Mouse (Mus musculus): ENCODE measurements around the gene Kif6. TPM values are rescaled to one million over a fixed set of nuclear protein-coding genes. Genes with fewer than 3 reads are reported as not detected.

The Kif6 gene
- polyA plus RNA-seq, 1 experiment from 2014 or later = 0.92 TPM

DNA sequence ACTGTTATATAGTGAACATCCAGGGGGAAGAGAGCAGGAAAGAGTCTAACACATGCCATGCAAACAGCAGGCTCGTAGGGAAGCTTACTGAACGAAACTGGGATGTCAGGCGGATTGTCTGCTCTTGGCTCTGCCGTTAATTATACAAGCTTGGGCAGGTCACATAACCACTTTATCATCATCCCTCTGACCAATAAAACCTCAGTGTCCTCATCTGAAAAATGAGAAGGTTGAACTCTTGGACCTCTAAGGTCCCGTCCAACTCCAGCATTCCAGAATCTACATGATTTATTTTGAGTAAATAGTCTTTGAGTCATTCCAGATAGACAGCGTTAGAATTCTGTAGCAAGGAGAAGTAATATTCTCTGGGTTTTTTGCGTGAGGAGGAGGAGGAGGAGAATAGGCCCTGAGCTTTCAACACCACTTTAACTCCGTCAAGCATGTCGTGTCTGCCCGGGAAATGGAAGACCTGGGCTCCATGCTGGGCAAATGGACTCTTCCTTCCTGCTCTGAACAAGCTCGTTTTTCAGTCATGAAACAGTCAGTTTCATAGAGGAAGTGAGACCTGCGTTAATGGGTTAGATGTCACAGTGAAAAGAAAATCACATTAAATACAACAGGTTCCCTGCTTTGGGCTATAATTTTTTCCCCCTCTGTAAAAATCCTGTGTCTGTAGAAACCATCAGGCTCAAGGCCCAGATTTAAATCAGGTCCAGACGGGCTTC is 162.3 kb downstream of the Kif6 start:
- ATAC-seq (replicated peaks; ENCODE audit: low FRiP score) = no peak
- Histone ChIP-seq H3K4me1 (replicated peaks; ENCODE audit: control insufficient read depth, insufficient read depth, low read length) (no peaks in the 10 kb centered on the region), H3K9ac (ENCODE audit: low read depth, low read length) (no peak overlapping the region), H3K27me3 (replicated peaks; ENCODE audit: control insufficient read depth, insufficient read depth, low read length) (no peaks in the 10 kb centered on the region), H3K27ac (ENCODE audit: low read depth, low read length) (no peak overlapping the region), H3K4me2 (no peak overlapping the region), H3K36me3 (ENCODE audit: control insufficient read depth, insufficient read depth, low read length) (no peaks in the 10 kb centered on the region), H3K9me3 (ENCODE audit: control insufficient read depth, low read length) (no peaks in the 10 kb centered on the region), H3K4me3 (ENCODE audit: low read depth, low read length) (no peak overlapping the region)
- DNase-seq (ENCODE audit: low spot score) = no peak
- WGBS = 55% methylated on average over 13 of the region's 13 CpGs

GRCm38 (mm10) chr17:49779066-49779465 is 164.1 kb downstream of the Kif6 start:
- Histone ChIP-seq H3K4me1 (replicated peaks; ENCODE audit: control insufficient read depth, insufficient read depth, low read length) (no peaks in the 10 kb centered on the region), H3K4me3 (ENCODE audit: low read depth, low read length) (no peak overlapping the region), H3K9me3 (ENCODE audit: control insufficient read depth, low read length) (no peaks in the 10 kb centered on the region), H3K4me2 (no peak overlapping the region), H3K27ac (ENCODE audit: low read depth, low read length) (no peak overlapping the region), H3K9ac (ENCODE audit: low read depth, low read length) (no peak overlapping the region), H3K27me3 (replicated peaks; ENCODE audit: control insufficient read depth, insufficient read depth, low read length) (no peaks in the 10 kb centered on the region), H3K36me3 (ENCODE audit: control insufficient read depth, insufficient read depth, low read length) (no peaks in the 10 kb centered on the region)
- WGBS = 75% methylated on average over 4 of the region's 4 CpGs
- DNase-seq (ENCODE audit: low spot score) (no peak), ATAC-seq (replicated peaks; ENCODE audit: low FRiP score) (no peak)

GRCm38 (mm10) chr17:49779576-49779975 is 164.6 kb downstream of the Kif6 start:
- DNase-seq (ENCODE audit: low spot score) (no peak), ATAC-seq (replicated peaks; ENCODE audit: low FRiP score) (no peak)
- Histone ChIP-seq H3K9me3 (ENCODE audit: control insufficient read depth, low read length) (no peaks in the 10 kb centered on the region), H3K4me1 (replicated peaks; ENCODE audit: control insufficient read depth, insufficient read depth, low read length) (no peaks in the 10 kb centered on the region), H3K4me2 (no peak overlapping the region), H3K4me3 (ENCODE audit: low read depth, low read length) (no peak overlapping the region), H3K27ac (ENCODE audit: low read depth, low read length) (no peak overlapping the region), H3K36me3 (ENCODE audit: control insufficient read depth, insufficient read depth, low read length) (no peaks in the 10 kb centered on the region), H3K9ac (ENCODE audit: low read depth, low read length) (no peak overlapping the region), H3K27me3 (replicated peaks; ENCODE audit: control insufficient read depth, insufficient read depth, low read length) (no peaks in the 10 kb centered on the region)
- WGBS = 77% methylated on average over 3 of the region's 3 CpGs

DNA sequence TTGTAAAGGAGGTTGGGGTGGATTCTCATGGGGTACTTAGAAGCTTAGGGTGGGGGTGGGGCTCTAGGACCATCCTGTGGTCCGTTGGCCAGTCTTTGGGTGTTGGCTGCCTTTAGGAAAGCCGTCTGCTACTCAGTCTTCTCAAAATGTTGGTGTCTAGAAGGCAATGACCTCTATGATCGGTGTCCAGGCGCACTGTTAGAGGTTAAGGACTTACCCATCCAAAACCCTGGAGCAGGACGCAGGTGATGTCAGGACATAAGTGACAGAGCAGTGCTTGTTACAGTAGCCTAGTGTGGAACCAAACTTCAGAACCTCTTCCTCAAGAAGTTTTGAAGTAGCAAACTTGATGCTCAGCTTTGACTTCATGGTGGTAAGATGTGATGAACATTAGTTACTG is 170.9 kb downstream of the Kif6 start:
- Histone ChIP-seq H3K27ac (ENCODE audit: low read depth, low read length) (no peak overlapping the region), H3K36me3 (ENCODE audit: control insufficient read depth, insufficient read depth, low read length) (no peaks in the 10 kb centered on the region), H3K9me3 (ENCODE audit: control insufficient read depth, low read length) (no peaks in the 10 kb centered on the region), H3K4me3 (ENCODE audit: low read depth, low read length) (no peak overlapping the region), H3K4me2 (no peak overlapping the region), H3K4me1 (replicated peaks; ENCODE audit: control insufficient read depth, insufficient read depth, low read length) (no peaks in the 10 kb centered on the region), H3K9ac (ENCODE audit: low read depth, low read length) (no peak overlapping the region), H3K27me3 (replicated peaks; ENCODE audit: control insufficient read depth, insufficient read depth, low read length) (no peaks in the 10 kb centered on the region)
- WGBS = 82% methylated on average over 5 of the region's 5 CpGs
- no peak for ATAC-seq (replicated peaks; ENCODE audit: low FRiP score)
- no peak for DNase-seq (ENCODE audit: low spot score)

GRCm38 (mm10) chr17:49787351-49787750 is 172.4 kb downstream of the Kif6 start:
- no peaks in the 10 kb centered on the region for H3K9me3 ChIP-seq (ENCODE audit: control insufficient read depth, low read length)
- no peaks in the 10 kb centered on the region for H3K27me3 ChIP-seq (replicated peaks; ENCODE audit: control insufficient read depth, insufficient read depth, low read length)
- H3K4me2 ChIP-seq = no peak overlapping the region
- WGBS = 56% methylated on average over 9 of the region's 9 CpGs
- no peak for ATAC-seq (replicated peaks; ENCODE audit: low FRiP score)
- no peak for DNase-seq (ENCODE audit: low spot score)
- no peaks in the 10 kb centered on the region for H3K36me3 ChIP-seq (ENCODE audit: control insufficient read depth, insufficient read depth, low read length)
- H3K4me1 ChIP-seq (replicated peaks; ENCODE audit: control insufficient read depth, insufficient read depth, low read length) = no peaks in the 10 kb centered on the region
- H3K9ac ChIP-seq (ENCODE audit: low read depth, low read length) = no peak overlapping the region
- H3K27ac ChIP-seq (ENCODE audit: low read depth, low read length) = no peak overlapping the region
- H3K4me3 ChIP-seq (ENCODE audit: low read depth, low read length) = no peak overlapping the region

- ATAC-seq (replicated peaks; ENCODE audit: low FRiP score) = no peak
- Histone ChIP-seq H3K36me3 (ENCODE audit: control insufficient read depth, insufficient read depth, low read length) (no peaks in the 10 kb centered on the region), H3K27me3 (replicated peaks; ENCODE audit: control insufficient read depth, insufficient read depth, low read length) (no peaks in the 10 kb centered on the region), H3K9me3 (ENCODE audit: control insufficient read depth, low read length) (no peaks in the 10 kb centered on the region), H3K27ac (ENCODE audit: low read depth, low read length) (no peak overlapping the region), H3K4me1 (replicated peaks; ENCODE audit: control insufficient read depth, insufficient read depth, low read length) (no peaks in the 10 kb centered on the region), H3K4me2 (no peak overlapping the region), H3K4me3 (ENCODE audit: low read depth, low read length) (no peak overlapping the region), H3K9ac (ENCODE audit: low read depth, low read length) (no peak overlapping the region)
- 56% methylated on average over 7 of the region's 7 CpGs for WGBS
- peak; percentile 8 for DNase-seq (ENCODE audit: low spot score)
Measured at GRCm38 (mm10) chr17:49788187-49788974, 173.4 kb downstream of the Kif6 start.

GRCm38 (mm10) chr17:49791546-49791945 is 176.6 kb downstream of the Kif6 start:
- ATAC-seq (replicated peaks; ENCODE audit: low FRiP score) (no peak), DNase-seq (ENCODE audit: low spot score) (peak; percentile 22)
- no peak overlapping the region for H3K4me2 ChIP-seq
- H3K4me3 ChIP-seq (ENCODE audit: low read depth, low read length) = no peak overlapping the region
- H3K9ac ChIP-seq (ENCODE audit: low read depth, low read length) = no peak overlapping the region
- 88% methylated on average over 5 of the region's 5 CpGs for WGBS
- H3K27me3 ChIP-seq (replicated peaks; ENCODE audit: control insufficient read depth, insufficient read depth, low read length) = no peaks in the 10 kb centered on the region
- H3K36me3 ChIP-seq (ENCODE audit: control insufficient read depth, insufficient read depth, low read length) = no peaks in the 10 kb centered on the region
- no peaks in the 10 kb centered on the region for H3K4me1 ChIP-seq (replicated peaks; ENCODE audit: control insufficient read depth, insufficient read depth, low read length)
- H3K27ac ChIP-seq (ENCODE audit: low read depth, low read length) = no peak overlapping the region
- no peaks in the 10 kb centered on the region for H3K9me3 ChIP-seq (ENCODE audit: control insufficient read depth, low read length)

- no peak for ATAC-seq (replicated peaks; ENCODE audit: low FRiP score)
- Histone ChIP-seq H3K27ac (ENCODE audit: low read depth, low read length) (no peak overlapping the region), H3K4me2 (no peak overlapping the region), H3K9me3 (ENCODE audit: control insufficient read depth, low read length) (no peaks in the 10 kb centered on the region), H3K9ac (ENCODE audit: low read depth, low read length) (no peak overlapping the region), H3K27me3 (replicated peaks; ENCODE audit: control insufficient read depth, insufficient read depth, low read length) (no peaks in the 10 kb centered on the region), H3K4me1 (replicated peaks; ENCODE audit: control insufficient read depth, insufficient read depth, low read length) (no peaks in the 10 kb centered on the region), H3K36me3 (ENCODE audit: control insufficient read depth, insufficient read depth, low read length) (no peaks in the 10 kb centered on the region), H3K4me3 (ENCODE audit: low read depth, low read length) (no peak overlapping the region)
- DNase-seq (ENCODE audit: low spot score) = peak; percentile 15
- 83% methylated on average over 10 of the region's 10 CpGs for WGBS
Measured at GRCm38 (mm10) chr17:49792217-49792743, 177.3 kb downstream of the Kif6 start.

Data from liver, embryonic 11.5 days (tissue).